Mouse (Mus musculus) cerebellum, adult 9-11 months (tissue): Measurements from ENCODE around the gene Arhgap10.
A peak's percentile ranks its signal among the peaks of the same experiment; 100 is the strongest.

ENCODE experiments used
- DNase-seq: peaks from one replicate; pipeline ENCODE4 v3.0.0; 2022

Gene Arhgap10

GRCm38 (mm10) chr8:77483676-77484075 is 34.1 kb downstream of the Arhgap10 start:
- no peak for DNase-seq

DNA sequence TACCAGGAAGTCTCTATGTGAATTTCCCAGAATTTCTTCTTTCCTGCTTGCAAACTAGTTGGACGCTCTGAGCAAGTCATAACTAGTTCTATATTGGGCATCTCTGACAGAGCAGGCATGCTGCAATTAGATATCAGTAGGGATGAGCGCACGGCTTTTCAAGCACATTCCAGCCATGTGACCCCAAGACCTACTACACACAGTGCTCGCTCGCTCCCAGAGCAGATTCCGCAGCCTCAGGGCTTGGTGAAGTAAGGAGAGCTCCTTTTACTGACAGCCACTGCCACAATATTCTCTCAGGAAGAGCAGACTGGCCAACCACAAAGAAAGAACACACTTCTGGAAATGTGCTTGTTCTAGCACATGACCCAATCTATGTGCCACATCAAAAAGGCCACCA is 36.0 kb downstream of the Arhgap10 start:
- DNase-seq = no peak

DNA sequence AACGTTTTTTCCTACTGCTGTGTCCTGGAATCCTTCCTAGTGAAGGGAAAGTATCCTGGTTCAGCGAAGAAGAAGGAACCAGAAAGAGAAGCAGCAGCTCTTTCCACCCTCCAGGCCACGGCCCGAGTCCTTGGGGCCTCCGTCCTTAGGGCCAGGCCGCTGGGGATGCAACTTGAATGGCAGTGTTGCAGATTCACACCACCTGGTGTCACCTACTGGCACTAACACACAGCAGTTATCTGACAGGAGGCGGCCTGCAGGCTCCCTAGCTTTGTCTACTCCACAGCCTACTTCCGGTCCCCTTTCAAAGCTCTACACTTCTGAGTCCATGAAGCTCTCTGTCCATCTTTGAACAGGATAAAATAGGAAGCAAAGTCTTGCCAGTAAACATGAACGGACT is 37.8 kb downstream of the Arhgap10 start:
- DNase-seq = no peak

DNA sequence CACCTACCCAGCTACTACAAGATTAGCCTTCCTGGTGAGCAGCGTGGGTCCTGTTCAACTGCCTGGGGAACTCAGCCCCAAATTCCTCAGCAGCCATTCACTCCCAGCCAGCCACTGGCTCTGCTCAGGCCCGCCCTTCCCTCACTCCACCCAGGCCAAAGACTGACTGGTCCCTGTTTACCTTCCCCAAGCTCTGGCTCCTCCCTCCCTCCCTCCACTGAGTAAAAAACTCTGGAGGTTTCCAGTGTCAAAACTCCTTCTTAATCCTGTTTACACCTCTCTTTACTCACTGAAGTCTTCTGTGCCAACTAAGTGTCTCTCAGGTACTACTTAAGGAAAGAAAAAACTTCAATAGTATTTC is 38.9 kb downstream of the Arhgap10 start:
- DNase-seq = no peak

DNA sequence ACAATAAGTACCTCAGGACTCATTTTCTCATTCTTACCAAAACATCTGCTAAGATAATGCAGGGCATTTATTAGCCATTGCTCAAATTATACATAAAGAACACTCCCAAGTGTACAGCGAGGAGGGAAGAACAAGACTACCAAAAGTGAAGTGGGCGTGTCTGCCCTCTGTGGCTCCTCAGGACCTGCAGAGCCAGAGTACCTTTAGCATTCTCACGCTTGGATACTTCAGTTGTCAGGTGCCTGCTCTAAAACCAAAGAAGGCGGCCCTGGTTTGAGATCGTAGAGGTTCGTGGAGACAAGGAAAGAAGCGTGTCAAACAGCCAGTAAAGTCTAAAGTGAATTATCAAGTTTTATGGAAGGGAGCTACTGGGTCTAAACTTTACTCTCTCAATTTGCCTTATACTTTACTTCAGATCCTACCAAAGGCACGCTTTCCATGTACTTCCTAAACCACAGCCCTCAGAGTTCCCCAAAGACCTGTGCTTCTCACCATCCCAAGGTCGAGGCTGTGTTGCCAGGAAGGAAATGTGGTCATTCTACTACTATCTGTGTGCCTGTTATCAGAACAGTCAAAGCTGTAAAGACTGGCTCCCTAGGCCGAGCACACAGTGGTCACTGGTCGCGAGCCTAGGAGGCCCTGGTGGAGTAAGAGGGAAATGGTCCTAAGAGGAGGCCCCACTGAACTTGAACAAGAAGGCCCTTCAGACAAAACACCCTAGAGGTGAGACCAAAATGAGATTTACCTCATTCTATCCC is 39.4 kb downstream of the Arhgap10 start:
- DNase-seq = no peak

- DNase-seq = no peak
Observed at GRCm38 (mm10) chr8:77477684-77478083, 40.1 kb downstream of the Arhgap10 start.

DNA sequence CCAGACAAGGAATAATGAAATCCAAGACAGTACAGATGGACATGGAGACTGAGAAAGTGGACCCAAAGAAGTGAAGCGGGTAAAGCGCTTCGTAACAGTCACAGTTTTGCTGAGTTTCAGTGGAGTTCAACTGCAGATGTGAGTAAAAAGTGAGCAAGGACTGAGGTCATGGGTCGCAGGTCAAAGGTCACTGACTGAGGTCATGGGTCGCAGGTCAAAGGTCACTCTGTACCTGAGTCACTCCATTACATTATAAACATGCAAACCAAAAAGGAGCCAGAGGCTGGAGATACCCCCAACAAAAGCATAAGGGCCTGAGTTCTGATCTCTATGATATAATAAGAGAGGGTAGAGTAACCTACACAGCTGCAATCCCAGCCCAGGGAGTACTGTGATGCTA is 43.1 kb downstream of the Arhgap10 start:
- no peak for DNase-seq

- no peak for DNase-seq
Observed at GRCm38 (mm10) chr8:77473773-77474172, 44.0 kb downstream of the Arhgap10 start.

DNA sequence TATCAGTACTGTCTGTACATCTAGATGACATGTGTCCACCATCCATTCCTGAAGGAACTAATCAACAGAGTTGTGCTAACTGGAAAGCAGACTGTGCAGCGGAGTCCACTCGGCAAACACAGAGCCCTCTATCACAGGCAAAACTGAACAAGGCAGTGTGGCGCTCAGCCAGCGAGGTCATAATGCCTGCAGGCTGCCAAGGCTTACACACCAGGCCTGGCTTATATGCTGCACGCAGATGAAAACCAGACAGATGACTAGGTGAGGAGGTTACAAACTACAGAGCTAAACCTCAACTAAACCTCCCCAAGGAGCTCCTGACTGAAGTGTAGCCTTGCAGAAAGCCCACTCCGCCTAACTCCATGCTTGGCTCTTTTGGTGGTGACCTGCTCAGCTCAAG is 44.4 kb downstream of the Arhgap10 start:
- DNase-seq = peak; percentile 40

DNA sequence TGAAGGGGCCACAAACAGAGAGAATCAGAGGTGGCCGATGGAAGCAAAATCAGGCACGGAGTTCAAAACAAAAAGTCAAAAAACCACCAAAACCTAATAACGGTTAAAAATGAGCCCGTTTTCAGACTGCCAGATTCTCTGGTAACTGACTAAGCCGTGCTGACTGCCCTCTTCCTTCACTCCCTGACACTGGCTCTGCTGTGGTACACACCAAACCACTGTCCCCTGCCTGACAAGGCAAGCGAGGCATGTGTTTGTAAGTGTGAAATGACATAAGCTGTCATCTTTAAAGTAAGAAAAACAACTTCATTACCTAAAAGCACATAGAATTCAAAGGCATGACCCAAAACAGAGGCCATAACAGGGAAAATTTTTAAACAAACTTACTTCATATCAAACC is 56.4 kb downstream of the Arhgap10 start:
- no peak for DNase-seq

DNA sequence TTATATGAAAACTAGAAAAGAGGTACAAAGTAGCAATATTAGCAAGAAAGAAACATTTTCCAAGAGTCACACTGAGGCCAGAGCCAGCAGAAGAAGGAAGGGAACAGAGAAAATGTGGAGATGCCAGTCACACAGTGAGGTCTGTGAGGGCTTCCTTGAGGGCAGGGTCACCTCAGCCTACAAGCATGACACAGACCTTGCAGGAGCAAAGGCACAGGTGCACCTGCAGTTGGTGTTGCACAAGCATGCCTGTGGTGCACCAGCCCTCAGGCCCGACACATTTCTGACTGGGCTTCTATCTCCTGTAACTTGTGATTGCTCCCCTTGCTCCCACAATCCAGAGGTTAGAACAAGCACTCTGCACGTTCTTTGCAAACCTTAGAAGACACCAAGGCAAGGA is 57.4 kb downstream of the Arhgap10 start:
- no peak for DNase-seq

DNA sequence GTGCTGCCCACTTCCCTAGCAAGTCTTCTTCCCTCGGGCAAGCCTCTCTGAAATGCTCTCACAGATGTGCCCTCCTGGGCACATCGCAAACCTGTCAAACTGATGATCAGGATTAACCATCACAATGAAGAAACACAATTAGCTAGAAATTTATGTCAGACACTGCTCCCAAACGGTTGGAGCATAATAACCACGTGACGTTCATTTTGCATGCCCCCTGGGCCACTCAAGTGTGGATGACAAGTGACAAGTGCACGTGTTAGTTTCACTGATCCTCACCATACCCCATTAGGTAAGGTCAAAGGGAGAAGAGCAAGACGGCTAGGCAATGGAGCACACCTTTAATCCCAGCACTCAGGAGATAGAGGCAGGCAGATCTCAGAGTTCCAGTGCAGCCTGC is 58.1 kb downstream of the Arhgap10 start:
- DNase-seq = no peak

DNA sequence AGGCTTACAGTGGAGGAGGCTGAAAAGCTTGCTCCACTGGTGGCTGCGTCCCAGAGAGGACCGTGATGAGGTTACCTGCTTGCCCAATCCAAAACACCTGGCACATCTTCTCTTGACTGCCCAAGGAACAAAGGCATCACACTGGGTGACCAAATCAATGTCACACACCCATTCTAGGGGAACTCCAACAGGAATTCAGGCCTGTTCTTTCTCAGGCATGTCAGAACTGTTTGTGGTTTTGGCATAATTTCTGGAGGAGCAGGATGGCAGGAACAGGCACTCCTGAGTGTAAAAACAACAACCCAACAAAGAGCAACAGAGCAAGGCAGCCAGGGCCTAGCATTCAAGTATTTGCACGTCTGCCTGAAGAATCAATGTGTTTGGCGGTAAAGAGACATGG is 59.2 kb downstream of the Arhgap10 start:
- DNase-seq = no peak

- DNase-seq = no peak
Observed at GRCm38 (mm10) chr8:77456263-77456662, 61.5 kb downstream of the Arhgap10 start.

DNA sequence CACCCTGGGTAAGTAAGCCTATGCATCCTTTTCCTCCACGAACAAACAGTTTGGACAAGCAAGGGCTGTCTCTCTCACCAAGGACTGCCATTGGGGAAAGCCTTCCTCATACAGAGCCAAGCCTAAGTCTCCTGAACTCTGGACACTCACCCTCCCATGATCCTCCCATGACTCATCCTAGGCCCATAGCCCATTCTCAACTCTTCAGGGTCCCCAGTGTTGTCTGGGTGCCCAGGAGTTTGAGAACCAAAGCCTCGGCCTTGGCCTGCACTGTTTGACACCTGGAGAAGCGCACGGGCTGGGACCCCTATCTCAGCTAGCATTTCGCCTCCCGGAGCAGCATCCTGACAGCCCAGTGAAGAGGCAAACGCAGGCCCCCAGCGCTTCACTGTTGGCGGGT is 63.9 kb downstream of the Arhgap10 start:
- DNase-seq = no peak

DNA sequence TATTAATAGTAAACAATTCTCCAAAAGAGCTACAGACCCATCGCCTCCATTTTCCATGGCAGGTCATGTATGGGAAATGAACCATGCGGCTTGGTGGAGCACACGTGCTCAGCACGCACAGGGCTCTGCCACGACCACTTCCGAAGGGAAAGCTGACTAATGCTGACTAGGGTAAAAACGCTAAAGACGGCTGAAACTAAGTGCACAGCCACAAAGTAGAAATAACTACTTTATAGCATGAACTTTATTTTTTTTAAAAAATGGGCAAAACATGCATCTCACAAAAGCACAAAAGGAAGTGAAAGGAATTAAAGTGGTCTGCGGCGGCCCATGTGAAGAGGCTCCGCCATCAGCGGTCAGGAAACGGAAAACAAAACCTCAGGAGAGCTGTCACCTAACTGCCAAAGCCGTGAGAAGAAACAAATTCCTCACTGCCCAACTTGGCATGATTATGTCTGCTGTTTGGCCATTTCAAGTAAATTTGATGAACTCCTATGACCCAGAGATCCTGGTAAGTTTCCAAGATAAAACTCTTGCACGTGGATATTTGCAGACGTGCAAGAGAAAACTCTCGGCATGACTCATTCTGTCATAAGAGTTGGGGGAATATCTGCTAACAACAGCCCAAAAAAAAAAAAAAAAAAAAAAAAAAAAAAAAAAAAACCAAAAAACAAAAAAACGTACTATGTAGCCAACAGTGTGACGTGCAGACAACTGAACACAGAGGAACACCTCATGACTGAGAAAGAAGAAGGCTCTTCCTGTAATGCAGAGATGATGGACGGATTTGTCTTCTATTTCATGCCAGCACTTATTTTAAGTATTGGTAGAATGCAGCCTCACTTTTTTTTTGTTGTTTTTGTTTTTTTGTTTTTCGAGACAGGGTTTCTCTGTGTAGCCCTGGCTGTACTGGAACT is 66.0 kb downstream of the Arhgap10 start:
- no peak for DNase-seq

DNA sequence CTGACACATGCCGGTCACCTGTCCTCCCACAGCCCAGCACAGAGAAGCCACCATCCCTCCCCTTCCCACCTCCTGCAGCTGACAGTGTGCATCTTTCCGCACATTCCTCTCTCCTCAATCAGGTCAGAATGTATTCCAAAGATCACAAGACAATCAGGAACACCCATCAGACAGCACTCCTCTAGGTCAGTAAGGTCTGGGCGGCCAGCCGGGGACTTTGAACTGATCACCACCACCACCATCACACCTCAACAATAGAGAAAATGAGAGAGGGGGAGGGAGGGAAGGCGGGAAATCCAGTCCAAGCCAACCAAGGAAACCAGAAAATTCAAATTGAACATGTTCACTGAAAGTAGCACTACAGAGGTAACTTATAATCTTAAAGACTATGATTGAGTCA is 66.7 kb downstream of the Arhgap10 start:
- DNase-seq = no peak

DNA sequence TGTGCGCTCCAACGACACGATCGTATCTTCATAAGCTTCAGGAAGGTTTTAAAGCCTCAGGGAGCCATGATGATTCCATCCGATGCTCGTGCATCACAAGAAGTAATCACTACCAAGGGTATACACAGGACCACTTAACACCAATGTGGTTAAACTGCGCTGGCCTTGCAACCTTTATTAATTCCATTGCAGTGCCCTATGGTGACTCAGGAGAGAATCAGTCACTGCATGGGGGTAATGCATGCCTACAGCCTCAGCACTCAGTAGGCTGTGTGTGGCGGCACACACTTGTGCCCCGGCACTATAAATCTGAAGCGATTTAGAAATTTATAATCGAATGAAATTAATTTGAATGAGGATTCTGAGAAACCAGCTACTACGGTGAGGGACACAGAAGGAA is 71.5 kb downstream of the Arhgap10 start:
- no peak for DNase-seq

GRCm38 (mm10) chr8:77445642-77446041 is 72.1 kb downstream of the Arhgap10 start:
- DNase-seq = no peak

GRCm38 (mm10) chr8:77444166-77444870 is 73.4 kb downstream of the Arhgap10 start:
- DNase-seq = peak; percentile 78

GRCm38 (mm10) chr8:77442452-77442851 is 75.3 kb downstream of the Arhgap10 start:
- DNase-seq = no peak

DNA sequence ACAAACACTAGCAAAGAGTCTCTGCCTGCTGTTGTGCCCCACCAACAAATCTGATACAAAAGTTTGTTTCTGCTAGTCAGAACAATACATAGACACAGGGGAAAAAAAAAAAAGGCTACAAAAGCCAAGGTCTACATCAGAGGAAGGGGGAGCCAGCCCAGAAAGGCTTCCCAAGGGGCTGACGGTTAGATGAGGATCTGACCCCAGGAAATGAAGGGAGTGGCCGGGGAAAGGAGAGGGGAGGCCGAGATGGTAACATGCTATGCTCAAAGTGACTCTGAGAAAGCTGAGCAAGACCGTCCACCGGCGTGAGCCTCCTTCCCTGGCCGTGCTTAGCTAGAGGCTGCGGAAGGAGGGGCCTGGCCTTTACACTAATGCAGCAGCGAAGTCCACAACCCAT is 76.8 kb downstream of the Arhgap10 start:
- DNase-seq = no peak

GRCm38 (mm10) chr8:77440324-77440880 is 77.4 kb downstream of the Arhgap10 start:
- DNase-seq = no peak
